Mouse (Mus musculus) thymus, postnatal 36 days (tissue): ENCODE data around the gene Oscp1.

Experiments used
- DNase-seq, 2 experiments: peaks; one replicate each; pipeline ENCODE4 v3.0.0; 2022; ENCODE audit warnings: mixed read lengths in 2 of 2

Oscp1 gene

DNA sequence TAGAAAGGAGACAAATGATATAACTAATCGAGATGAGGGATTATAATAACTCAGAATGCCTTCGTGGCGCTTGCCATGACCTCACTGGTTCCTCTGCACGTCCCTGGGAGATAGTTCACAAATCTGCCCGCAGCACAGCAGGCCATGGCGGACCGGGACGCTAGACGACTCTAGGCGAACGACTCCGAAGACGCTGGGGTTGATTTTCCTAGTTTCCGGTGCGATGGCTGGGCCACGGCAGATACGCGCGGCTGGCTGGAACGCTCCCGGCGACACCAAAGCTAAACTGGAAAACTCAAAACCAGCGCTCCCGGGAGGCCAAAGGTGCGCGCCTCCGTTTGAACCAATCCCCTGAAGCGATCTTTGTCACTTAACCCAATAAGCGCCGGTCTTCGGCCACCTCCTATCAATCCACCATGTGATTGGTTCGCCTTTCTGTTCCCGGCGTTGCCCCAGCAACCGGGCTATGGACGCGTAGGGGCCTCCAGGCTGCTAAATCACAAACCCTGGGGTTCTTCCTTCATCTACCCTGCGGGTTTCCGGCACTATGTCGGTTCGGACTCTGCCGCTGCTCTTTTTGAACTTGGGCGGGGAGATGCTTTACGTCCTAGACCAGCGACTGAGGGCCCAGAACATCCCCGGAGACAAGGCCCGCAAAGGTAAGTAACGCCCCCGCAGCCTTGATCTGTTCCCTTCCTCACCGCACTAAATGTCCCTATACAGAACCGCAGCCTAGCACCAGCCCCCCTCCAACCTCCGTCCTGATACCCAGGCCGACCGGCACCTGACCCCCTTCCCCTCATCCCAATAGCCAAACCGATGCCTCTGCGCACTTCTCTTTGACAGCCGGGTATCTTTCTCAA lies at the start of gene Oscp1:
TSS of gene Oscp1 (plus strand) at position 432 of the 863 bp plus-strand sequence.
- DNase-seq = peak; percentile 85 to 91

GRCm38 (mm10) chr4:126017676-126018332 lies 40.6 kb upstream of the Oscp1 start:
- DNase-seq = no peak

DNA sequence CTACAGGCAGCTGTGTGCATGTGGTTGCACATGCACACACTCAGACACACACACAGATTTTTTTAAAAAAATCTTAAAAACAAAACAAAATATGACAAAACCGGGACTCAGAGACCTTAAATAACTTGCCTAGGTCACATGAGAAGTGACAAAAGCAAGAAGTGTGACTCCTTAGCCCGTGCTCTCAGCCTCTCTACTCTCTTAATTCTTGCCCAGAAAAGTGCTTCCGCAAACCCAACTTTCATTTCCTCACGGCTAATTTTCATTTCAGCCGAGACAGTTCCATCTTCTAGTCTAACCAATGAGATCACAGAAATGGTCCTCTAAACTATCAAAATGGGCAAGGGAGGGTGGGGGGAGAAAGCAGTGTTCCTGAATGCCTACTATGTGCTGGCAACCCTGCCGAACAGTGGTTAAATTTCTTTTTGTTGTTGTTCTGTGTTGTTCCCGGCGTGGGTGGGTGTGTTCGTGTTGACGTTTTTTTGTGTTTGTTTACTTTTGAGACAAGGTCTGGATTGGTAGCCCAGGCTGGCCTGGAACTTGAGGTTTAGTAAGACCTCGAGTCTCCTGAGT lies 39.3 kb upstream of the Oscp1 start:
- no peak for DNase-seq

DNA sequence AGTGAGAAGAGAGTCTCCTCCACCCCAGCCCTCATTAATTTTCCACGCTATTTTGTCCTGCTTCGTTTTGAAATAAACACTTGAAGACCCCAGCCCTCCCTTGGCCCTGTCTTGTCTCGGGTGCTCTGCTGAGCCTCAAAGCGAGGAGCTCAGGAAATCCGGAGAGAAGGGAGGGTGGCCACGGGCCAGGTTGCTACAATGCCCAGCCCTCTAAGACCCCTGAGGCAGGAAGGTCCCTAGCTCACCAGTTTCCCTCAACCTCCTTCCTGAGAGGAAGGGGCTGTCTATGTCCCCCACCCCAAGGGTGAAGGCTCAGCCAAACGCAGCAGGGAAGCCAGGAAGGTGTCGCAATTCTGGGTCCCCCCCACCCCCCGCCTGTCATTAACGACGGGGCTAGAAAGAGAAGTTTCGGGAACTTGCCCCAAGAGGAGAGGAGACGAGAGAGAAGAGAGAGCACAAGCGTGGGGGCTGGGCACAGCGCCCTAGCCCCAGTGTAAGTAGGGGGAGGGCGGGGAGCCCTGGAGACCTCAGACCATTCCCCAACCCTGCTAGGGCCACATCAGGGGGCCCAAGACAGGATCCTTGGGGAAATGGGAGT lies 34.0 kb upstream of the Oscp1 start, which contains the start of gene Csf3r:
TSS of gene Csf3r (plus strand) at position 248 of the 598 bp plus-strand sequence.
- DNase-seq = no peak

GRCm38 (mm10) chr4:126025801-126026200 lies 32.6 kb upstream of the Oscp1 start:
- DNase-seq = no peak

GRCm38 (mm10) chr4:126027980-126028379 lies 30.4 kb upstream of the Oscp1 start:
- DNase-seq = no peak

DNA sequence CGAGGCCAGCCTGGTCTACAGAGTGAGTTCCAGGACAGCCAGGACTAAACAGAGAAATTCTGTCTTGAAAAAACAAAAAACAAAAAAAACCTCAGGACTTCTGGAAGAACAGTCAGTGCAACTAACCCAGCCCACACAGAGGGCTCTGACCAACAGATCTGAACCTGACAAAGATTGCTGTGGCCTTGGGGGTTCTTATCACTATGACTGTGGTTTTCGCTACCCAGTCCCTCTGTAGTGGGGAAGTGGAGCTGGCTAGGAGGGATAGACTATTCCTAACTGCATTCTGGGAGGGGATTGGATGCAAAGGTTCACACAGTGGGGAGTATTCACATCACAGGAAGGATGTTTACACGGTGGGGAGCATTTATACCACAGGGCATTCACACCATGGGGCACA lies 29.3 kb upstream of the Oscp1 start:
- DNase-seq = no peak

DNA sequence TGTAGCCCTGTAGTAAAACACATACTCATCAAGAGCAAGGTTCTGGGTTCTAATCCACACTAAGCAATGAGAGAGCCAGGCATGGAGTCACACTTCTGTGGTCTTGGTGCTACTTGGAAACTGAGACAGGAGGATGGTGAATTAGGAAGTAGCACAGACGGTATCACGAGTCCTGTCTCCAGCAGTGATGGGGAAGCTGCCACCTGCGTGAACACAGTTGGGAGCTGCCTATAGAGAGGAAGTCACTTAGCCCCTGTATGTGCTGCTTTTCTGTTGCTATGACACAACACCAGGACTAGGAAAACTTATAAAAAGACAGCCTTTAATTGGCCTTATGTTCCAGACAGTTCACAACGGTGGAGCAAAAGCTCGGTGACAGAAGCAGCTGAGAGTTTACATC lies 27.7 kb upstream of the Oscp1 start:
- no peak for DNase-seq

DNA sequence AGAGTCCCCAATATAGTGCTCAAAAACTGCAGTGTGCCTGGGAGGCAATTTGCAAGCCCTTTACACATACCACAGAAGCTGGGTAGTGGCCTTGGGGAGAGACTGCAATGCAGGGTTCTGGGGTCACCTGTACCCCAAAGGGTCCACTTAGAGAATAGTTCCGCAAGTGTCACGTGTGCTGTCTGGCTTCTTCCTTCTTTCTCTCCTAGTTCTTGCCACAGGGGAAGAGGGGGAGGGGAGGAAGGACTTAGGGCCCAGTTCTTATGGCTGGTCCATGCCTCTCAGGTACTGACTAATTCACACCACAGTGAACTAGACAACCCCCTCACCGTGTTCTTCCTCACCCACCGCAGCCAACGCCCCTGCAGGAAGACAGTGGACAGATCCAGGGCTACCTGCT lies 23.0 kb upstream of the Oscp1 start:
- no peak for DNase-seq

GRCm38 (mm10) chr4:126046851-126047585 lies 11.3 kb upstream of the Oscp1 start, which contains the start of gene Mrps15:
Gene Mrps15, plus strand, starts transcription at chr4:126046925.
- DNase-seq = peak; percentile 61 to 69

DNA sequence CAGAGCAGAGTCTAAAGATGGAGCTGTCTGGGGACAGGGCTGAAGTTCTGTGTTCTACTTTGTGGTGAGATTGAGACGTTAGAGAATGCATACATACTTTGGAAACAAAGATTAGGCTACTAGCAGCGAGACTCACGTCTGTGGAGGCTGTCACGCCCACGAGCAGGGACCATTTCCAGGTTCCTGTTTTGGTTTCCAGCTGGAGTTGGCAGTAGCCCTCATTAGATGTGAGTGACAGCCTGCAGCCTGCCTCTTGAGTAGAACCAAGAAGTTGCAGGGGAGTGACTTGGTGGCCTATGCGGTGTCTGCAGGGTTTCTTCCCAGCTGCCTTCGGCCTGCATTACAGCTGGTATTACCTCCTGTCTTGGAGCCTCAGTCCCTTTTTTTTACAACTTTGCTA lies 6.7 kb upstream of the Oscp1 start:
- no peak for DNase-seq

- DNase-seq = no peak
These were observed 895 bp upstream of the Oscp1 start for GRCm38 (mm10) chr4:126057207-126058133.

DNA sequence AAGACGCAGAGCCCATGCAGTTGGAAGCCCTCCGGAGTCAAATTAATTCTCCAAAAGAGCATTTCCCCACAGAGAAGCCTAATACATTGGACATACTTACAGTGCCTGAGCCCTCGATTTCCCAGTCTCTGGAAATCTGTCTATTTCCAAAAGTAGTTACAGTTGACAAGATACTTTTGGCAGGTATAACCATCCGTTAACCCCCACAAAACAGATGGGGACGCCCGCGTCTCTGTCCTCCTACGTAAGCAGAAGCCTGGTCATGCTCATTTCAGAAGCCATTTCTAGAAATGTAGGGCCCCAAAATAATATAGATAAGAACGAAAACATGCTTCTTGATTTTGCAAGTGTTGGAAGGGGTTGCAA lies 615 bp downstream of the Oscp1 start:
- DNase-seq = no peak

- no peak for DNase-seq
These were observed 4.5 kb downstream of the Oscp1 start for GRCm38 (mm10) chr4:126062856-126063255.

GRCm38 (mm10) chr4:126065241-126065640 lies 6.9 kb downstream of the Oscp1 start:
- DNase-seq = no peak

GRCm38 (mm10) chr4:126067401-126068077 lies 9.2 kb downstream of the Oscp1 start:
- no peak for DNase-seq

DNA sequence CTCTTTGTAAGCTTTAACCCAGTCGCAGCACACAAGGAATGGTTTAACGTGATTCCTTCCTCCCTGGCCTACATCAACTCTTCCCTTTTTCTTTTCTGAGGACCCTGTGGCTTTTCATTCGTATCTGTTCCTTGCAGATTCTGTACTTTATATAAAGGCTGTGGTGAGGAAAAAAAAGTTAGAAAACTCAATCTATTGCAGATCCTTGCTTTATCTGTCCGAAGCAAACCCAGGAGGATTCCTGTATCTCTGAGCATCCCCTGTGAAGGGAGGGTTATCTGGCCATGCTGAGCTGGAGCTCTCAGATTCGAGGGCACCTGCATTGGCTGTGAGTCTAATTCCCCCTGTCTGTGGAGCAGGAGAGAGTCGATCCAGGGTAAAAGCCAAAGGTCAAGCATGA lies 10.5 kb downstream of the Oscp1 start:
- DNase-seq = no peak

DNA sequence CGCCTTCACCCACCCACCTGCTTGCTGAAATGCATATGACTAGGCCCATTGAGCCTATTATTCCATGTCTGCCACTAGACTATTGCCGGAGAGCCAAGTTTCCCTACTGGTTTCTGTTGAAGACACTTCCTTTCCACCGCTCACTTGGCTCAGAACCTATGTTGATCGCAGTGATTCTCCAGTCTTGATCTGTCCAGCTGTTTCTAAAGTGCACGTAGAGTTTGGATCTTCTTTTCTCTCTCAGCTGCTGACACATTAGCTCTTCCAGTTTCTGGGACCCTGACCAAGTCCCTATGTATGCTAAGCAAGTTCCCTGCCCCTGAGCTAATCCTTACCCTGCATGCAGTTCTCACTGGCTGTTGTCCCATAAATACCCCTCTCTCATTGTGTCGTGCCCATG lies 19.5 kb downstream of the Oscp1 start:
- no peak for DNase-seq

GRCm38 (mm10) chr4:126079266-126079665 lies 20.9 kb downstream of the Oscp1 start:
- DNase-seq = no peak

- no peak for DNase-seq
These were observed 23.2 kb downstream of the Oscp1 start for GRCm38 (mm10) chr4:126081601-126082000.

GRCm38 (mm10) chr4:126083021-126083420 lies 24.7 kb downstream of the Oscp1 start:
- no peak for DNase-seq
